Mouse (Mus musculus) lung, postnatal 0 days (tissue): Measurements from ENCODE around the gene Lfng.

Source experiments
- CTCF ChIP-seq: IDR thresholded peaks from 2 replicates; pipeline ENCODE4 v1.5.1; 2016; ENCODE audit warnings: antibody characterized with exemption, mild to moderate bottlenecking
- EP300 ChIP-seq: IDR thresholded peaks from 2 replicates; pipeline ENCODE4 v1.6.1; 2016; ENCODE audit warnings: antibody characterized with exemption, mild to moderate bottlenecking, control low read depth

GRCm38 (mm10) chr5:140649881-140650414 is 42.8 kb downstream of the Lfng start:
- TF ChIP-seq CTCF = no peak
- TF ChIP-seq EP300 = no peak
